Mouse (Mus musculus) hindbrain, embryonic 16.5 days (tissue): Measurements from ENCODE around the gene Ms4a1. TPM values are rescaled to one million over a fixed set of nuclear protein-coding genes. Genes with fewer than 3 reads are reported as not detected.

Experiments used
- ATAC-seq: fragments of 200-750 bp; cut with Nextera tagmentation; 2 replicates; pipeline ENCODE4 v1.8.0; 2017; ENCODE audit warnings: moderate TSS enrichment, moderate library complexity
- H3K27ac ChIP-seq: fragments of 300-500 bp; sonication (generic); 2 replicates; pipeline ENCODE4 v1.5.1; 2014; ENCODE audit warnings: low read depth, mild to moderate bottlenecking, control low read depth, low read length, moderate library complexity
- H3K27me3 ChIP-seq: fragments of 300-500 bp; sonication (generic); replicated peaks from 2 replicates; pipeline ENCODE4 v1.6.1; 2014; ENCODE audit warnings: low read length; ENCODE audit not compliant: control insufficient read depth, insufficient read depth
- H3K36me3 ChIP-seq: fragments of 300-500 bp; sonication (generic); 2 replicates; pipeline ENCODE4 v1.6.1; 2014; ENCODE audit warnings: mild to moderate bottlenecking, low read length, moderate library complexity, mixed read lengths; ENCODE audit not compliant: control insufficient read depth, insufficient read depth
- H3K4me1 ChIP-seq: fragments of 300-500 bp; sonication (generic); 2 replicates; pipeline ENCODE4 v1.6.1; 2014; ENCODE audit warnings: low read depth, low read length; ENCODE audit not compliant: control insufficient read depth, insufficient read depth
- H3K4me2 ChIP-seq: fragments of 300-500 bp; sonication (generic); 2 replicates; pipeline ENCODE4 v1.6.1; 2014; ENCODE audit warnings: mild to moderate bottlenecking, low read length, control low read depth, moderate library complexity
- H3K4me3 ChIP-seq: fragments of 300-500 bp; sonication (generic); 2 replicates; pipeline ENCODE4 v1.5.1; 2014; ENCODE audit warnings: mild to moderate bottlenecking, low read length, control low read depth, moderate library complexity
- H3K9ac ChIP-seq: fragments of 300-500 bp; sonication (generic); 2 replicates; pipeline ENCODE4 v1.6.1; 2014; ENCODE audit warnings: low read depth, mild to moderate bottlenecking, control low read depth, low read length, moderate library complexity
- H3K9me3 ChIP-seq: fragments of 300-500 bp; sonication (generic); 2 replicates; pipeline ENCODE4 v1.6.1; 2014; ENCODE audit warnings: mild to moderate bottlenecking, low read length, moderate library complexity; ENCODE audit not compliant: control insufficient read depth
- WGBS: fragments of 180-500 bp; shearing (Covaris S2); extraction: QIAGEN DNeasy Blood & Tissue Kit; methylation state at CpG from one replicate; pipeline ENCODE4 v1.1.7; 2014; 5-methylcytosine and 5-hydroxymethylcytosine counted together
- polyA plus RNA-seq: library from polyadenylated mRNA; unstranded; fragments of >200 nt; fragmentation: Nextera tagmentation; extraction: Ambion mirVana; gene quantifications from 2 replicates; pipeline ENCODE4 v1.2.1, GENCODE M21; 2015

Ms4a1 gene
- polyA plus RNA-seq, 1 experiment from 2014 or later, result not detected

DNA sequence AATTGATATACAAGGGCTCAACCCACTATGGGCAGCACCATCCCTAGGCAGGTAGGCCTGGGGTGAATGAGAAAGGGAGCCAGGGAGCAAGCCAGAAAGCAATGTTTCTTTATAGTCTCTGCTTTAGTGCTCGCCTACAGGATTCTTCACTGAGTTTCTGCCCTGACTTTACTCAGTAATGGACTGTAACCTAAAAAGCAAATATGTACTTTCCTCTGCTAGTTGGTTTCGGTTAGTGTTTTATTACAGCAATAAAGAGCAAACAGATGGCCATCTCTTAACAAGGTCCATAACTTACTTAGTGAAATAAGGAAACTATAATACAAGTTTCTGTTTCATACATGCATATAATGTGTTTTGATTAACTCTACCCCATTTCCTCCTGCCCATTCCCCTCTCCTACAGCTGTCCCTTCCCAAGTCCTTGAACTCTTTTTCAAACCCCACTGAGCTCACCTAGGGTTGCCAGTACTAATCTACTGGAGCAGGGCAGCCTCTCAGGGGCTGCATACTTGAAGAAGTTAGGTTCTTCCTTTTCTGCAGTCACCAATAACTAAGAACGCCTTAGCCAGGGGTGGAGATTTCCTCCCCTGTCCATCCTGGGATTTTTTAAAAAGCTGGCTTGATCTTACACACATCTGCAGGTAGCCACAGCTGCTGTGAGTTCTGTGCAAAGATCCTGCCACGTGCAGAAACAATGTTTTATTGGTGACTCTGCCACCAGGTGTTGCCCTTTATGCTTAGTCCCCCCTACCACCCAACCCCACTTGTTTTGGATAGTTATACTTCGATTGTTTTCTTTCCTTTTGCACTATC, 30.9 kb downstream of the Ms4a1 start:
- H3K4me1 ChIP-seq, result no peaks in the 10 kb centered on the region
- H3K36me3 ChIP-seq, result no peaks in the 10 kb centered on the region
- H3K9ac ChIP-seq, result no peak overlapping the region
- no peak overlapping the region for H3K4me2 ChIP-seq
- WGBS, result 81% methylated on average over 5 of the region's 5 CpGs
- H3K27ac ChIP-seq, result no peak overlapping the region
- no peaks in the 10 kb centered on the region for H3K27me3 ChIP-seq
- ATAC-seq, result no peak
- H3K4me3 ChIP-seq, result no peak overlapping the region
- no peaks in the 10 kb centered on the region for H3K9me3 ChIP-seq

DNA sequence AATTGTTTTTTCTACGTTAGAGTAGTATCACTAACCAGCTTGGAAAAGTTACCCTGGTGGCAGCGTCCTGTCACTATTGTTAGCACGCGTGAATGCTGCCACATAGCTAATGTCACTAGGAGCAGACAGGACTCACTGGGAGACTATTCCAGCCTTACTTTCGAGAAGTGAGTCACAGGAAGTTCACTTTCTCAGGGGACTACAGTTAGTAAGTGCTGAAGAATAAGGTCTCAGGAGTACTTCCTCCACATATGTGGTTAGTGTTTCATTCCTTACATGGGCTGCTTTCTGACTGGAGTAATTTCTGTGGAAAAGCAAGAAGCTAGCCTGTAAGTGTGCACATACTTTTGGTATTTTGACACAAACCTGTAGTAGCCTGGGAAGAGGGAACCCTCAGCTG, 31.8 kb downstream of the Ms4a1 start:
- no peaks in the 10 kb centered on the region for H3K4me1 ChIP-seq
- no peak overlapping the region for H3K4me2 ChIP-seq
- H3K9me3 ChIP-seq, result no peaks in the 10 kb centered on the region
- 80% methylated on average over 5 of the region's 5 CpGs for WGBS
- no peaks in the 10 kb centered on the region for H3K36me3 ChIP-seq
- H3K9ac ChIP-seq, result no peak overlapping the region
- ATAC-seq, result no peak
- no peaks in the 10 kb centered on the region for H3K27me3 ChIP-seq
- H3K4me3 ChIP-seq, result no peak overlapping the region
- no peak overlapping the region for H3K27ac ChIP-seq

- Histone ChIP-seq H3K4me2 (no peak within 1 kb of the TSS), H3K27ac (no peak within 1 kb of the TSS), H3K9me3 (no peaks in the 10 kb centered on the region), H3K36me3 (no peaks in the 10 kb centered on the region), H3K9ac (no peak within 1 kb of the TSS), H3K27me3 (no peaks in the 10 kb centered on the region), H3K4me1 (no peaks in the 10 kb centered on the region), H3K4me3 (no peak within 1 kb of the TSS)
- 74% methylated on average over 5 of the region's 5 CpGs for WGBS
- ATAC-seq, result no peak
Observed at GRCm38 (mm10) chr19:11232348-11232747, 33.7 kb downstream of the Ms4a1 start, which contains the start of gene Ms4a12. Gene Ms4a12 (minus strand): TSS chr19:11232448.

Other genes with a start within 250 kb of the Ms4a1 start
- gene Ms4a18, start 248.2 kb downstream of the Ms4a1 start, polyA plus RNA-seq, result not detected in 2 replicates
- not detected in 2 replicates for gene Ms4a8a, start 185.1 kb downstream of the Ms4a1 start, polyA plus RNA-seq
- not detected in 2 replicates for gene 1700017D01Rik, start 135.4 kb downstream of the Ms4a1 start, polyA plus RNA-seq
- not detected in 2 replicates for gene 1700025F22Rik, start 100.9 kb downstream of the Ms4a1 start, polyA plus RNA-seq
- not detected in 2 replicates for gene Ms4a13, start 69.5 kb downstream of the Ms4a1 start, polyA plus RNA-seq
- not detected in 2 replicates for gene Ms4a12, start 33.8 kb downstream of the Ms4a1 start, polyA plus RNA-seq
- not detected in 2 replicates for gene Ms4a5, start 17.6 kb upstream of the Ms4a1 start, polyA plus RNA-seq
- not detected in 2 replicates for gene Ms4a14, start 48.2 kb upstream of the Ms4a1 start, polyA plus RNA-seq
- gene Ms4a7, start 69.9 kb upstream of the Ms4a1 start, polyA plus RNA-seq, result 2.2 and 4.3 TPM in 2 replicates
- 2.1 and 2.5 TPM in 2 replicates for gene Ms4a4a, start 109.3 kb upstream of the Ms4a1 start, polyA plus RNA-seq
- gene Ms4a4c, start 138.5 kb upstream of the Ms4a1 start, polyA plus RNA-seq, result 0.53 TPM in 1 of 2 replicates, not detected in the other
- not detected in 2 replicates for gene Ms4a4b, start 177.3 kb upstream of the Ms4a1 start, polyA plus RNA-seq
- 2.2 and 2.5 TPM in 2 replicates for gene Ms4a6c, start 203.1 kb upstream of the Ms4a1 start, polyA plus RNA-seq
- not detected in 2 replicates for gene Gm8369, start 219.7 kb upstream of the Ms4a1 start, polyA plus RNA-seq